In the genomic region with DNA sequence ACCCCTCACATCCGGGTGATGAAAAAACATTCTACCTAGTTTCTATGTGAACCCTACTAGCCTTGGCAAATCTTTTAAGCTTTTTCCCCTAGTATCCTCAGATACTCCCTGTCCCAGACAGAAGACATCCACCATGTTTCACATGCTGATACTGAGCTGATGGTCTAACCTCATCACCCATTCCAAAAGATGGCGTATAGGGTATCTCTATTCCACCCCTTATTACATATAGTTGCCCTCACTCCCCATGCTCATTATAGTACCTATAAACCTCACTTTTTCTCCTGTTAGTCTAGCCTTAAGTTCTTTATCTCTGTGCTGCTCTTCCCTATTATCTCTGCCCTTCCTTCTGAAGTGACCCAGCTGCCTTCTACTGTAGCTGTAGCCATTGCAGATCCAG, we compare ENCODE assay signal across 33 mouse cellular contexts. TPM values are rescaled to one million over a fixed set of nuclear protein-coding genes. Genes with fewer than 3 reads are reported as not detected.
DNase-seq lines count a peak whose midpoint lies in the region; ATAC-seq and TF ChIP-seq lines count a peak whose summit lies in the region.
"Had no signal": no experiment of that assay in that cellular context is flagged by ENCODE, and none has a peak within 500 bp of the region (broad histone marks: within the 10 kb centered on the region; RNA-seq: fewer than 3 reads in every experiment).

A gene (plus strand): TSS at position 301 of the 400 bp plus-strand sequence.

- no peaks in the 10 kb centered on the region for H3K9me3 ChIP-seq in intestine, embryonic 15.5 days
- no peaks in the 10 kb centered on the region for H3K9me3 ChIP-seq in intestine, embryonic 16.5 days (ENCODE audit: control insufficient read depth, low read length)
- H3K9me3 ChIP-seq in midbrain, embryonic 10.5 days (replicated peaks) = 0 out of 2 replicates have a peak, but pooled peaks cover 3% of the 10 kb centered on the region
- no peaks in the 10 kb centered on the region; the same call in 1 of the 2 replicates for H3K9me3 ChIP-seq in midbrain, embryonic 13.5 days
- H3K9me3 ChIP-seq: G1E; neural tube, embryonic 12.5 days had no signal

- H3K27me3 ChIP-seq in intestine, embryonic 15.5 days (replicated peaks) = no peaks in the 10 kb centered on the region
- H3K27me3 ChIP-seq in intestine, embryonic 16.5 days (replicated peaks; ENCODE audit: control insufficient read depth, insufficient read depth, low read length) = no peaks in the 10 kb centered on the region
- no peaks in the 10 kb centered on the region for H3K27me3 ChIP-seq in midbrain, embryonic 10.5 days (ENCODE audit: low read depth, poor library complexity, severe bottlenecking)
- H3K27me3 ChIP-seq in midbrain, embryonic 13.5 days = no peaks in the 10 kb centered on the region
- H3K27me3 ChIP-seq in small intestine, adult 2 months (ENCODE audit: control insufficient read depth, insufficient read depth, low read length) = no peaks in the 10 kb centered on the region
- H3K27me3 ChIP-seq: forebrain, embryonic 13.5 days; hindbrain, embryonic 12.5 days; neural tube, embryonic 12.5 days had no signal

- WGBS in intestine, embryonic 15.5 days = 86% methylated on average over 2 of the region's 2 CpGs
- WGBS in intestine, embryonic 16.5 days = 94% methylated on average over 2 of the region's 2 CpGs
- WGBS in midbrain, embryonic 10.5 days = 90% methylated on average over 2 of the region's 2 CpGs
- 91% methylated on average over 2 of the region's 2 CpGs for WGBS in midbrain, embryonic 13.5 days
- WGBS in small intestine, adult 2 months = 87% methylated on average over 2 of the region's 2 CpGs

- H3K27ac ChIP-seq in intestine, embryonic 15.5 days = peak within 1 kb of the TSS; percentile 17; the same call in 1 of the 2 replicates
- H3K27ac ChIP-seq in intestine, embryonic 16.5 days (ENCODE audit: low read length) = no peak within 1 kb of the TSS
- peak within 1 kb of the TSS; percentile 14; the same call in 1 of the 2 replicates for H3K27ac ChIP-seq in midbrain, embryonic 10.5 days (replicated peaks)
- H3K27ac ChIP-seq in midbrain, embryonic 13.5 days = no peak within 1 kb of the TSS
- peak within 1 kb of the TSS; percentile 73 for H3K27ac ChIP-seq in small intestine, adult 2 months (ENCODE audit: insufficient read depth, low read depth, low read length)
- H3K27ac ChIP-seq: forebrain, embryonic 13.5 days; hindbrain, embryonic 12.5 days; hindbrain, postnatal 0 days; macrophage; neural tube, embryonic 12.5 days had no signal

- no peak for ATAC-seq in intestine, embryonic 15.5 days
- no peak for ATAC-seq in intestine, embryonic 16.5 days
- no peak for ATAC-seq in midbrain, embryonic 13.5 days
- ATAC-seq: forebrain, embryonic 13.5 days; hindbrain, postnatal 0 days had no signal

- H3K9ac ChIP-seq in intestine, embryonic 15.5 days = no peak within 1 kb of the TSS
- no peak within 1 kb of the TSS for H3K9ac ChIP-seq in intestine, embryonic 16.5 days (ENCODE audit: low read depth, low read length)
- no peak within 1 kb of the TSS for H3K9ac ChIP-seq in midbrain, embryonic 13.5 days (replicated peaks)
- H3K9ac ChIP-seq: forebrain, embryonic 13.5 days; hindbrain, embryonic 12.5 days; neural tube, embryonic 12.5 days had no signal

- no peak for TF ChIP-seq CTCF in small intestine, adult 2 months (IDR thresholded peaks at IDR 0.05; ENCODE audit: extremely low read depth, insufficient read length, insufficient replicate concordance, low read depth, low read length)

- H3K4me2 ChIP-seq in intestine, embryonic 15.5 days (replicated peaks) = peak within 1 kb of the TSS; percentile 34; the same call in 1 of the 2 replicates
- no peak within 1 kb of the TSS for H3K4me2 ChIP-seq in intestine, embryonic 16.5 days (ENCODE audit: low read depth, low read length)
- H3K4me2 ChIP-seq in midbrain, embryonic 13.5 days (replicated peaks) = no peak within 1 kb of the TSS
- H3K4me2 ChIP-seq: forebrain, embryonic 13.5 days; hindbrain, embryonic 12.5 days; neural tube, embryonic 12.5 days had no signal

- TF ChIP-seq POLR2A in small intestine, adult 2 months (IDR thresholded peaks at IDR 0.05; ENCODE audit: low read depth, low read length) = no peak

- peaks cover 13% of the 10 kb centered on the region for H3K4me1 ChIP-seq in intestine, embryonic 15.5 days (replicated peaks)
- H3K4me1 ChIP-seq in intestine, embryonic 16.5 days (ENCODE audit: control insufficient read depth, insufficient read depth, low read length) = peaks cover 5% of the 10 kb centered on the region
- peaks cover 21% of the 10 kb centered on the region for H3K4me1 ChIP-seq in midbrain, embryonic 10.5 days
- no peaks in the 10 kb centered on the region for H3K4me1 ChIP-seq in midbrain, embryonic 13.5 days (replicated peaks)
- peaks cover 23% of the 10 kb centered on the region for H3K4me1 ChIP-seq in small intestine, adult 2 months (ENCODE audit: control insufficient read depth, insufficient read depth, insufficient read length, low read length)
- H3K4me1 ChIP-seq: forebrain, embryonic 13.5 days; hindbrain, embryonic 12.5 days; neural tube, embryonic 12.5 days had no signal

- H3K4me3 ChIP-seq in intestine, embryonic 15.5 days (replicated peaks) = no peak within 1 kb of the TSS
- no peak within 1 kb of the TSS for H3K4me3 ChIP-seq in intestine, embryonic 16.5 days (ENCODE audit: low read length)
- H3K4me3 ChIP-seq in midbrain, embryonic 10.5 days = no peak within 1 kb of the TSS
- no peak within 1 kb of the TSS for H3K4me3 ChIP-seq in midbrain, embryonic 13.5 days (replicated peaks)
- H3K4me3 ChIP-seq in small intestine, adult 2 months (ENCODE audit: low read depth, low read length) = peak within 1 kb of the TSS; percentile 55
- H3K4me3 ChIP-seq: forebrain, embryonic 13.5 days; hindbrain, embryonic 12.5 days; myocyte; neural tube, embryonic 12.5 days had no signal

- DNase-seq in midbrain, embryonic 10.5 days (ENCODE audit: low spot score) = no peak
- no peak for DNase-seq in liver
- no peak for DNase-seq in gastrocnemius, adult 8-10 months (ENCODE audit: low spot score in 2 of 2)
- DNase-seq: adrenal gland, adult 8-10 months; cerebellum, adult 8-10 months; cerebellum, postnatal 36 days; gastrocnemius, postnatal 14 days; heart, postnatal 14 days; kidney, adult 11 months; kidney, postnatal 14 days; right cerebral cortex, postnatal 4 days; thymus, postnatal 25 days had no signal

- no peaks in the 10 kb centered on the region for H3K36me3 ChIP-seq in intestine, embryonic 15.5 days
- no peaks in the 10 kb centered on the region for H3K36me3 ChIP-seq in intestine, embryonic 16.5 days (ENCODE audit: control insufficient read depth, insufficient read depth, low read length)
- H3K36me3 ChIP-seq in midbrain, embryonic 10.5 days = no peaks in the 10 kb centered on the region
- H3K36me3 ChIP-seq in midbrain, embryonic 13.5 days = no peaks in the 10 kb centered on the region
- H3K36me3 ChIP-seq in small intestine, adult 2 months (ENCODE audit: control insufficient read depth, insufficient read depth, low read length) = no peaks in the 10 kb centered on the region
- H3K36me3 ChIP-seq: G1E; hindbrain, embryonic 12.5 days; neural tube, embryonic 12.5 days had no signal

RNA-seq across cellular contexts. Expression of the gene that starts here (rescaled TPM):
- 1.7 and 2.5 TPM in 2 replicates for polyA plus RNA-seq in intestine, embryonic 15.5 days (2015; fragmentation: Nextera tagmentation; extraction: Ambion mirVana)
- 1.3 and 2.4 TPM in 2 replicates for polyA plus RNA-seq in intestine, embryonic 16.5 days (2015; fragmentation: Nextera tagmentation; extraction: Ambion mirVana)
- 0.32 and 1.5 TPM in 2 replicates for polyA plus RNA-seq in midbrain, embryonic 10.5 days (2016; fragmentation: Nextera tagmentation; extraction: Ambion mirVana)
- polyA plus RNA-seq in midbrain, embryonic 13.5 days (2015; fragmentation: Nextera tagmentation; extraction: Ambion mirVana) = not detected in 2 replicates
- 18.8 and 39.8 TPM in 2 replicates for polyA plus RNA-seq in small intestine, adult 2 months (2012; rRNA removed)
- under 1 TPM in 2 of 4 experiments, not detected in 2; 0.05 to 0.38 TPM for total RNA-seq in gastrocnemius, adult 8-10 months (2022)
- total RNA-seq: adrenal gland, adult 8-10 months; granulocyte monocyte progenitor cell, adult 5-6 weeks; hindbrain, postnatal 0 days; layer of hippocampus, adult 18-20 months; layer of hippocampus, postnatal 10 days; left cerebral cortex, adult 18-20 months; left cerebral cortex, postnatal 14 days; megakaryocyte-erythroid progenitor cell, adult 5-6 weeks; midbrain, postnatal 0 days had no signal
- polyA plus RNA-seq: embryonic facial prominence, embryonic 11.5 days; G1E; heart, embryonic 14.5 days; hindbrain, postnatal 0 days; limb, embryonic 11.5 days; macrophage; midbrain, postnatal 0 days had no signal

Comparison
In these comparisons a context has a peak if more than half of its experiments do, and no peak if none do; other contexts are left out.
1. H3K27ac ChIP-seq: peak in intestine, embryonic 15.5 days (single experiment), midbrain, embryonic 10.5 days (single experiment) and small intestine, adult 2 months (single experiment); none in intestine, embryonic 16.5 days (single experiment) and midbrain, embryonic 13.5 days (single experiment).